Comparison of ENCODE assay signal across 8 mouse cellular contexts in the genomic region with DNA sequence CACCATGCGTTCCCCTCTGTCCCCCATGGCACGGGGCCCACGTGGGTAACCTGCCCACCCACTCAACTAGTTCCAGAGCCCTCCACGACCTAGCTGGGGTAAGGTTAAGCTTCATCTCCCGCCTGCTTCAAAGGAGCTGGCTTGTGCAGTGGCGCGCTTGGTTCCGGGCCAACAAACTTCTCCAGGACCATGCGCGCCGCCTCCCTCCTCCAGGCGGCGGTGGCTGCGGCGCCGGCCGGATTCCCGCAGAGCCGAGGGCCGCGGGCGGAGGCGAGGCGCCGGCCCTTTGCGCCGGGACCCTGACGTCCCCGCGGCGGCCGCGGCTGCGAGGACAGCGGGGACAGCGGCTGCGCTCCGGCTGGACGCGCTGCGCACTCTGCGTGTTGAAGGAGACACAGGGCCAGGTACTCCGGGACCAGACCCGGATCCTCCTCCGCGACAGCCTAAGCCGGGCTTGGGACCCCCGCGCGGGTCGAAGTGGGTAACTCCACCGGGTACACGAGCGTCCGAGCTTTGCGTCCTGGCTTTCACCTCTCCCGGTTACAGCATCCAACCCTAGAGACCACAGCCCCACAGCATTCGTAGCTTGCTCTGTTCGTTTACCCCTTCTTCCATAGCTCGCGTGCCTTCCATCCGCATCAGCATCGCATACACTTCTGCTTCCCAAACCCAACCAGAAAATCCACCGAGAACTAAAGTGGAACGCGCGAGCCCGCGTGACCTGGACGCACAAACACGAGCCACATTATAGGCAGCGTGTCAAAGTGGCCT. TPM values are rescaled to one million over a fixed set of nuclear protein-coding genes. Genes with fewer than 3 reads are reported as not detected.
DNase-seq lines count a peak whose midpoint lies in the region; ATAC-seq and TF ChIP-seq lines count a peak whose summit lies in the region.

No protein-coding gene starts in this region.

- H3K4me1 ChIP-seq in cerebellum, adult 2 months (ENCODE audit: control insufficient read depth, insufficient read depth, low read length): no peaks in the 10 kb centered on the region; the same call in 1 of the 2 replicates
- H3K4me1 ChIP-seq in hindbrain, embryonic 12.5 days: peaks cover 9% of the 10 kb centered on the region; the same call in 1 of the 2 replicates

- peak overlapping the region; percentile 56 for H3K9ac ChIP-seq in hindbrain, embryonic 12.5 days

- H3K9me3 ChIP-seq in hindbrain, embryonic 12.5 days (replicated peaks): no peaks in the 10 kb centered on the region

- ATAC-seq in hindbrain, embryonic 12.5 days (ENCODE audit: low FRiP score): peak; percentile 78

- DNase-seq in heart, adult 18-20 months: peak; percentile 5 to 21
- no peak for DNase-seq in heart, postnatal 25 days (ENCODE audit: low spot score)
- DNase-seq in cerebellum, adult 2 months: peak; percentile 58 to 63
- DNase-seq in forelimb bud, embryonic 11.5 days (ENCODE audit: low read depth, low spot score): peak; percentile 27
- peak; percentile 55 for DNase-seq in left cerebral cortex, postnatal 4 days
- peak; percentile 59 for DNase-seq in neural tube, embryonic 10.5 days (ENCODE audit: extremely low spot score, low spot score)
- no peak for DNase-seq in thymus, adult 18-20 months

- TF ChIP-seq POLR2A in cerebellum, adult 2 months (IDR thresholded peaks at IDR 0.05; ENCODE audit: borderline replicate concordance, insufficient read depth, low read length): no peak

- H3K4me2 ChIP-seq in hindbrain, embryonic 12.5 days (replicated peaks): peak overlapping the region; percentile 99

- H3K36me3 ChIP-seq in hindbrain, embryonic 12.5 days: no peaks in the 10 kb centered on the region

- under 1% methylated on average over 72 of the region's 72 CpGs for WGBS in cerebellum, adult 2 months
- 1% methylated on average over 70 of the region's 72 CpGs for WGBS in hindbrain, embryonic 12.5 days

- intact Hi-C loops in heart, postnatal 25 days (cut with DNase I): no loop called here
- intact Hi-C loops in left cerebral cortex, postnatal 4 days (cut with DNase I): no loop called here

- H3K27ac ChIP-seq in cerebellum, adult 2 months (ENCODE audit: insufficient read depth, low read length): peak overlapping the region; percentile 42
- H3K27ac ChIP-seq in hindbrain, embryonic 12.5 days: no peak overlapping the region

- H3K4me3 ChIP-seq in cerebellum, adult 2 months (replicated peaks; ENCODE audit: insufficient read depth, low read depth, low read length): peak overlapping the region; percentile 87
- H3K4me3 ChIP-seq in hindbrain, embryonic 12.5 days: peak overlapping the region; percentile 59

- no peaks in the 10 kb centered on the region for H3K27me3 ChIP-seq in cerebellum, adult 2 months (ENCODE audit: control insufficient read depth, insufficient read depth, low read length)
- peaks cover 50% of the 10 kb centered on the region for H3K27me3 ChIP-seq in hindbrain, embryonic 12.5 days

- no peak for TF ChIP-seq CTCF in cerebellum, adult 2 months (IDR thresholded peaks at IDR 0.05; ENCODE audit: borderline replicate concordance, insufficient read depth, low read depth, low read length)

RNA-seq across cellular contexts. Expression of gene Col19a1, which starts 0.7 kb away (rescaled TPM):
- total RNA-seq in heart, adult 18-20 months (2021): under 1 TPM; 0.05 to 0.08 TPM
- total RNA-seq in heart, postnatal 25 days (2021): under 1 TPM in 1 of 2 experiments, not detected in 1; 0.05 TPM
- polyA plus RNA-seq in cerebellum, adult 2 months (2012; rRNA removed): 3.3 and 3.6 TPM in 2 replicates
- polyA plus RNA-seq in hindbrain, embryonic 12.5 days (2016; fragmentation: Nextera tagmentation; extraction: Ambion mirVana): 0.71 and 1.3 TPM in 2 replicates
- 10 to 100 TPM; 15.3 to 18.8 TPM for total RNA-seq in left cerebral cortex, postnatal 4 days (2021)

Comparison
In these comparisons a context has a peak if more than half of its experiments do, and no peak if none do; other contexts are left out.
1. DNase-seq: peak in heart, adult 18-20 months (2 of 2), cerebellum, adult 2 months (2 of 2), forelimb bud, embryonic 11.5 days (single experiment), left cerebral cortex, postnatal 4 days (single experiment) and neural tube, embryonic 10.5 days (single experiment); none in heart, postnatal 25 days (single experiment) and thymus, adult 18-20 months (0 of 2).
2. RNA of gene Col19a1, which starts 0.7 kb away (total RNA-seq): 15.3 to 18.8 TPM in left cerebral cortex, postnatal 4 days; 0.05 to 0.08 TPM in heart, adult 18-20 months and 0.05 TPM in heart, postnatal 25 days; every median in the first group is over 10 times any median in the second.